Mouse (Mus musculus): ENCODE measurements around the gene Map3k7cl. TPM values are rescaled to one million over a fixed set of nuclear protein-coding genes. Genes with fewer than 3 reads are reported as not detected.

Gene Map3k7cl
- polyA plus RNA-seq, 1 experiment from 2014 or later: not detected

- Histone ChIP-seq H3K27ac (ENCODE audit: low read depth, low read length) (no peak overlapping the region), H3K4me1 (ENCODE audit: control insufficient read depth, insufficient read depth, low read length) (no peaks in the 10 kb centered on the region), H3K36me3 (ENCODE audit: control insufficient read depth, insufficient read depth, low read length) (no peaks in the 10 kb centered on the region), H3K4me2 (ENCODE audit: low read length) (no peak overlapping the region), H3K4me3 (ENCODE audit: low read depth, low read length) (no peak overlapping the region), H3K9ac (ENCODE audit: low read length) (no peak overlapping the region), H3K27me3 (replicated peaks; ENCODE audit: control insufficient read depth, insufficient read depth, low read length) (no peaks in the 10 kb centered on the region), H3K9me3 (replicated peaks; ENCODE audit: control insufficient read depth, low read length) (no peaks in the 10 kb centered on the region)
- DNase-seq (ENCODE audit: low spot score) (no peak), ATAC-seq (no peak)
- 45% methylated on average over 1 of the region's 1 CpGs for WGBS
Observed at GRCm38 (mm10) chr16:87638098-87638497, 85.0 kb downstream of the Map3k7cl start.

GRCm38 (mm10) chr16:87642234-87642633, 89.1 kb downstream of the Map3k7cl start:
- Histone ChIP-seq H3K4me3 (ENCODE audit: low read depth, low read length) (no peak overlapping the region), H3K9me3 (replicated peaks; ENCODE audit: control insufficient read depth, low read length) (no peaks in the 10 kb centered on the region), H3K9ac (ENCODE audit: low read length) (no peak overlapping the region), H3K27ac (ENCODE audit: low read depth, low read length) (no peak overlapping the region), H3K27me3 (replicated peaks; ENCODE audit: control insufficient read depth, insufficient read depth, low read length) (no peaks in the 10 kb centered on the region), H3K36me3 (ENCODE audit: control insufficient read depth, insufficient read depth, low read length) (no peaks in the 10 kb centered on the region), H3K4me2 (ENCODE audit: low read length) (no peak overlapping the region), H3K4me1 (ENCODE audit: control insufficient read depth, insufficient read depth, low read length) (no peaks in the 10 kb centered on the region)
- ATAC-seq (no peak), DNase-seq (ENCODE audit: low spot score) (no peak)
- WGBS: 98% methylated on average over 7 of the region's 7 CpGs

- Histone ChIP-seq H3K4me1 (ENCODE audit: control insufficient read depth, insufficient read depth, low read length) (no peaks in the 10 kb centered on the region), H3K9ac (ENCODE audit: low read length) (no peak overlapping the region), H3K27me3 (replicated peaks; ENCODE audit: control insufficient read depth, insufficient read depth, low read length) (no peaks in the 10 kb centered on the region), H3K36me3 (ENCODE audit: control insufficient read depth, insufficient read depth, low read length) (no peaks in the 10 kb centered on the region), H3K27ac (ENCODE audit: low read depth, low read length) (no peak overlapping the region), H3K4me2 (ENCODE audit: low read length) (no peak overlapping the region), H3K4me3 (ENCODE audit: low read depth, low read length) (no peak overlapping the region), H3K9me3 (replicated peaks; ENCODE audit: control insufficient read depth, low read length) (no peaks in the 10 kb centered on the region)
- DNase-seq (ENCODE audit: low spot score): no peak
- ATAC-seq: no peak
- 69% methylated on average over 14 of the region's 14 CpGs for WGBS
Observed at GRCm38 (mm10) chr16:87644111-87644770, 91.1 kb downstream of the Map3k7cl start.

Other genes starting within 250 kb of the Map3k7cl start
- 13.3 and 13.9 TPM in 2 replicates for gene N6amt1, start 199.1 kb upstream of the Map3k7cl start, polyA plus RNA-seq (2014; fragmentation: Nextera tagmentation; extraction: Ambion mirVana)
- gene Ltn1, start 120.7 kb upstream of the Map3k7cl start, polyA plus RNA-seq (2014; fragmentation: Nextera tagmentation; extraction: Ambion mirVana): 26.5 and 34.2 TPM in 2 replicates
- 11.9 and 12.0 TPM in 2 replicates for gene Rwdd2b, start 112.8 kb upstream of the Map3k7cl start, polyA plus RNA-seq (2014; fragmentation: Nextera tagmentation; extraction: Ambion mirVana)
- 46.7 and 48.9 TPM in 2 replicates for gene Usp16, start 98.6 kb upstream of the Map3k7cl start, polyA plus RNA-seq (2014; fragmentation: Nextera tagmentation; extraction: Ambion mirVana)
- gene Cct8, start 57.5 kb upstream of the Map3k7cl start, polyA plus RNA-seq (2014; fragmentation: Nextera tagmentation; extraction: Ambion mirVana): 504 and 543 TPM in 2 replicates
- gene Bach1, start 145.6 kb downstream of the Map3k7cl start, polyA plus RNA-seq (2014; fragmentation: Nextera tagmentation; extraction: Ambion mirVana): 17.2 and 25.0 TPM in 2 replicates